Mouse (Mus musculus) B cell, adult 2 months (primary cell): ENCODE data around the gene Alpl.

Source experiments
- DNase-seq, 2 experiments: peaks; one replicate each; pipeline ENCODE4 v3.0.0; 2022

Gene Alpl

GRCm38 (mm10) chr4:137732361-137732760, 63.8 kb downstream of the Alpl start:
- no peak for DNase-seq

DNA sequence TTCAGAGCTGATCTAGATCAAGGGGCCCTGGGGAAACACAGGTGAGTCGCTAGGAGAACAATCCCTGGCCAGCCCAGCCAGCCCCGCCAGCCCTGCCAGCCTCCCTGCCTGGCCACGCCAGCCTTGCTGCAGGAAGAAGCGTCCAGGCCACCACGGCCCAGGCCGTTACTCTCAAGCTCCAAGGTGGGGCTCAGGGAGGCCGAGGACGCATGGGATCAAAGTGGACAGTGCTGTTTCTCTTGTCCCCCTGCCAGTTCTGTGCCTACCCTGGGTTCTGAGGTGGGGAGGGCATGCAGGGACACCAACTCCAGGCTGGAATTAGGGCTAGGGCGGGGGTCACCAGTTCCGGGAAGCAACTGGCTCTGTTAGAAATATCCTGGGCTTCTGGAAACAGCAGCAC, 64.3 kb downstream of the Alpl start:
- no peak for DNase-seq

GRCm38 (mm10) chr4:137730757-137731156, 65.4 kb downstream of the Alpl start:
- DNase-seq: no peak

DNA sequence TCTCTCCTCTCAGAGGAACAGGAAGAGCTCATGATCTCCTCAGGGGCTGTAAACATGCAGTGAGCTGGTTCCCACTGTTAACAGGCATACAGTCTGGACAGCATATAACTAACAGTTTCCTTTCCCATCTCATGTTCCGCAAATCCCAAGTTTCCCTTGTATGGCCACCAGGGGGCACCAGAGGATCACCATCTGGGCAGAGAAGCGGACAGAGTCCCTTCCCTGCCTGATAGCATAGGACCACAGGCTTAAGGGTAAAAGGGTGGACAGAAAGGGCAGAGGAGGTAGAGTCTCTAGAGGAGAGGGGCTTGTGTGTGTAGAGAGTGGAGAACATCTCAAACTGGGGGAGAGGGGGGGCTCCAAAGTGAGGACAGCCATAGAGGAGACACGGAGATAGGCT, 66.0 kb downstream of the Alpl start:
- peak; percentile 92 for DNase-seq

DNA sequence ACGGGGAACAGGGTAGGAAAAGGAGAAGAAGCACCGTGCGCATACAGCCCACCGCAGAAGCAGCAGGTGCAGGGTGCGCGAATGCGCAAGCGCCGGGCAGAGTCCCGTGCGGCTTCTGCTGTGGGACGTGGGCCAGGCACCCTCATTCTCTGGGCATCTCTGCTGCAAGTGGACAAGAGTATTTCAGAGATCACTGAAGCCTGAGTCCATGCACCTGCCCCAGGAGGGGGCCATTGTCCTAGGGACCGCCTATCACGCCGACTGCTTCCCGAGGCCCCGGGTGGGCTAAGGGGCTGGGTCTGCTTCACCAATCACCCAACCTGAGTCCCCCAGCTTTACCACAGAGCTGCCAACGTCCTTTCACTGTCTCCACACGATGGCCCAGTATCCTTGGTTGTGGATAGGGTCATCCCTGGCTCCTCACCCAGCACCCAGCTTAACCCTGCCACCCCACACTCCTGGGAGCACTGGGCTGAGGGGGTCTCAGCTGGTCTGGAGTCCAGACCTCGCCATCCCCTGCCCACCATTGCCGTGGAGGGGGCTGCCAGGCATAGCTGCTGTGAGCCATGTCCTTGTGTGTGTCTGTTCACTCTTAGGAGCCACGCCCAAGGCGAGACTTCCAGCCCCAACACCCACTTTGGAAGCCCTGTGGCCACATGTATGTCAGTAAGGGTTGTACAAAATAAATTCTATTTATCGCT, 66.9 kb downstream of the Alpl start:
- no peak for DNase-seq

DNA sequence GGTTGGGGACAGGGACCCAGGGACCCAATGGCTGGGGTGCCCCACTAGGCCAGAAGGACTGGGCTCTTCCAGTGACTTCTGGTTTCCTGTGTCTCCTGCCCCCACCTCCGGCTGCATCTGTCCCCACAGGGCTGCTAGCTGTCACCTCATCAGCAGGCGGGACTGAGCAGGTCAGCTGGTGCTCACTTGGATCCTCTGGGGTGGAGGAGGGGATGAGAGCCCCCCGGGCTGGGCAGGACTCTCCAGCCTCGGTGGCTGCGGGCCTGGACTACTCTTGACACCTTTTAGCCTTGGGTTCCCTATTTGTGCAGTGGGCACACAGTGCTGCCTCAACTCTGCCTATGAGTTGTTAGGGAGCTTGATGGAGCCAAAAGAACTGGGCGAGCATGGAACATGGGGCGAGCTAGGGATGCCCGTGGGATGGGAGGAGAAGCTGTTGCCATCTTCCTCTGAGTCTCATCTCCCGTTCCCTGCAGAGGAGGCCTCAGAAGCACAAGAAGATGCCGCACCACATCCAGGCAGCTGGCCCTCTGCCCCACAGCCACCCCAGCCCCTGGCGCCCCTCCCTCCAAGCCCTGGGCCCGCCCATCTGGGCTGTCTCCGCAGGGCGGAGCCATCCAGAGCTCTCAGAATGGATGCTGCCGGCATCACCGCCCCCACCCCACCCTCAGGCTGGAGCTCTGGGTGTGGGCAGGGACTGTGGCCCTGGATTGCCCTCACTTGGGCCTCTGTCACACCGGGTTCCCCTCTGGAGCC, 67.6 kb downstream of the Alpl start:
- no peak for DNase-seq

GRCm38 (mm10) chr4:137727506-137728187, 68.5 kb downstream of the Alpl start:
- DNase-seq: no peak

DNA sequence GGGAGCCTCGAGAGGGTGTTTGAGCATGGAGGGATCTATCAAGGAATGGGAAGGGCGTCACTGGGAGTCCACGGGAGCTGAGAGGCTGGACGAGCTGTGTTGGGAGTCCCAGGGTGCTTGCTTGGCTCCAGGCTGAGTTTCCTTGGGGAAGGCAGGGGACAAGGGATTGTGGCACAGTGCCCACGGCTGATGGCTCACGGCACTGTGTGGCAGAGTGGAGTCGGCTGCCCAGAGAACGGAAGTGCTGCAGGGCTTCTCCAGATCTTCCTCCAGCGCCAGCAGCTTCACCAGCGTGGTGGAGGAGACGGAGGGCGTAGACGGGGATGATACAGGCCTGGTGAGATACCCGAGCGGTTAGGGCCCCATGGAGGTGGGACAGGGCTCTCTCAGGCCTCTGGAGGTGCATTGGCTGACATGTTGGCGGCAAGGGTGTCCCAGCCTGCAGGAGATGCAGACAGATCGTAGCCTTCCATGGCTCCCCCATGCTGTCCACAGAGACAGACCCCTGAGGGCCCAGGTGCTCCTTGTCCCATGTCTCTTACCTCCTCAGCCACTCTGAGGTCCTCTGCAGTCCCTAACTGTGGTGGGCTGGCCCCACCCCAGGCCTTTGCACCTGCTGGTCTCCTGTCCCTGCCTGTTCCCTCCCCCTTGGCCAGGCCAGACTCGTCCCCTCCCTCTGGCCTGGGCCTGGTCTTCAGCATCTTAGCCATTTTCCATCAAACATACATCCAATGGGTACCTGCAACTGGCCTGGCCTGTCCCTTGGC, 69.3 kb downstream of the Alpl start:
- no peak for DNase-seq

DNA sequence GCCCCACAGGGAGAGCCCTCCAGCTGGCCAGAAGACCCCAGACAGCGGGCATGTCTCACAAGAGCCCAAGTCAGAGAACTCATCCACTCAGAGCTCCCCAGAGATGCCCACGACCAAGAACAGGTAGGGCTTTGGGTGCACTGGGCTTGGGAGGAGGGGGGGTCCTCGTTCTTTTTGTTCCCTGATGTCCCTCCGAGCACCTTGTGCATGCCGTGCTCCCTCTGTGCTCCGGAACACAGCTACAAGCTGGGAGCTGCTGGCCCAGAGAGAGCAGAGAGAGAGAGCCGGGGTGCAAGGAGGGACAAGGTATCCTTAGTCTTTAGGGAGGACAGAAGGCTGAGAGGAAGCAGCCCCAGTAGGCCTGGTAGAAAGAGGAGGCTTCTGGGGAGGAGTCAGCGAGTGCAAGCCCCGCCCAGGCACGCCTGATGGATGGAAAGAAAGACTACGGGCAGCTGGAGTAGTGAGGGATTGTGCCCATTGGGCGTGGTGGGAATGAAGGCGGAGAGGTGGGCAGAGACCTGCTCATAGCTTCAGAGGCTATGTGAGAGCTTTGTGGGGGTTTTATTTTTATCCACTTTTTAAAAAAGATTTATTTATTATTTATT, 70.5 kb downstream of the Alpl start:
- DNase-seq: no peak

DNA sequence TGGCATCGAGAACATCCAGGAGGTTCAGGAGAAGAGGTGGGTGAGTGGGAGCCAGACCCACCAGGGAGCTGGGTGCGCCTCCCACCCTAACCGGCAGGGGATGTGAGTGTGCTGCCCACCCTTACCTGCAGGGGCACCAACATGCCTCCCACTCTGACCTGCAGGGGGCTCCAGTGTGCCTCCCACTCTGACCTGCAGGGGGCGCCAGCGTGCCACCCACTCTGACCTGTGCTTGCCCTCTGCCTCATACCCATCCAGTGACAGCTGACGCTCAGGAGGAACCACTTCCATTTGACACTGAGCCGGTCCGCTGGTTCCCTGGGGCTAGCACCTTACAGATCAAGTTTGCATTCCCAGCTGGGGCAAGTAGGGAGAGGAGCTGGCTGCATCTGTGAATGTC, 71.4 kb downstream of the Alpl start:
- peak; percentile 95 for DNase-seq

- DNase-seq: peak; percentile 64 to 67
Measured at GRCm38 (mm10) chr4:137724212-137724611, 72.0 kb downstream of the Alpl start.

- DNase-seq: no peak
Measured at GRCm38 (mm10) chr4:137723527-137723926, 72.7 kb downstream of the Alpl start.

DNA sequence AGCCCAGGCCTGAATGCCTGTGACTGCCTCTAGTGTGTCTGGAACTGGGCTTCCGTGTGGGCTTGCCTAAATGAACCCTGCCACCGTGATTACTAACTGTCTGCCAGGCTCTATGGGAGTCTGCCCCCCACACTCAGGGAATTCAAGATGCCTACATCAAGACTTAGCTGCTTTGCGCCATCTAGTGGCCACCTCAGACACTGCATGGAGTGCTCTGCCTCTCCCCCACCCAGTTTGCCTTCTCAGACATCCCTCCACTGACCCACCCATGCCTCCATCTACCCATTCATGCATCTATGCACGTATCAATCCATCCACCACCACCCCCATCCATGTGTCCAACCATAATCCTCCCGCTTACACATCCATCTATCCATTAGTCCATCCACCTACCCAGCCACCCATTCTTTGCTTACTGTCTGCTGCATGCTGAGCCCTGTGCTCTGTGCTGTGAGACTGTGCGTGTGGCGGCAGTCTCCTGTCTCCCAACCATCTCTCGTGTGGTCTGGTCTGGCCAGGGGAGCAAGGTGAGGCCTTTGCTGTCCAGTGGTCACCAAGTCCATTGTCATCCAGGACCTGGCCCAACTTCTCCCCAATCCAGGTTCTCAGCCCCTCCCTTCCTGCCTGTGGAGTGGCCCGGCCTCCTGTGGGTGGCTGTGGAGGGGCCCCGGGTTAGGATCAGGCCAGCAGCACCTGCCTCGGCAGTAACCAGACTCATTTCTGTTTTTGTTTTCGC, 73.3 kb downstream of the Alpl start:
- DNase-seq: peak; percentile 82

GRCm38 (mm10) chr4:137722230-137722629, 74.0 kb downstream of the Alpl start:
- DNase-seq: no peak

DNA sequence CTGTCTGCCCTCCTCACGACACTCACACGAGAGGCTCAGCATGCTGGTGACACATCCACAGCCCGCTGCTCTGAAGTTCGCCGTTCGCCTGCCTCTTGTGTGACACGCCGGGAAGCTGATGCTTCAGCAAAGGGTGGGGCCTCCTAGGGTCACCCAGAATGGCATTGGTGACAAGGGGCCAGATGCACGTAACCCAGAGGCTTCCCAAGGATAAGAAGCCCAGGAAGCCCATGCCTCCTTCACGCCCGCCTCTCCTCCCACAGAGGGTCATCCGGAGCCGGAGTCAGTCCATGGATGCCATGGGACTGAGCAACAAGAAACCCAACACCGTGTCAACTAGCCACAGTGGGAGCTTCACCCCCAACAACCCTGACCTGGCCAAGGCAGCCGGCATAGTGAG, 74.6 kb downstream of the Alpl start:
- no peak for DNase-seq

GRCm38 (mm10) chr4:137719378-137720077, 76.7 kb downstream of the Alpl start:
- peak in 1 of 2 experiments; percentile 27 for DNase-seq

DNA sequence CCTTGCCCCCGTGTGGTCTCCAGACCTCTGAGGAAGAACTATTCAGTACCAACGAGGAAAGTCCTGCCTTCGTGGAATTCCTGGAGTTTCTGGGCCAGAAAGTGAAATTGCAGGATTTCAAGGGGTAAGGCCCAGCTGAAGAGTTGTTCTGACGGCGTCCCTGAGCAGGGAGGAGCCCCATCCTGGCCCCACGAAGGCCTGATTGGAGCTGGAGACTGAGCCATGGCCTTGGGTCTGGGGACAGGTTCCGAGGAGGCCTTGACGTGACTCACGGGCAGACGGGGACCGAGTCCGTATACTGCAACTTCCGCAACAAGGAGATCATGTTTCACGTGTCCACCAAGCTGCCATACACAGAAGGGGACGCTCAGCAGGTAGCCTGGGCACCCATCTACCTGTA, 78.5 kb downstream of the Alpl start:
- no peak for DNase-seq

DNA sequence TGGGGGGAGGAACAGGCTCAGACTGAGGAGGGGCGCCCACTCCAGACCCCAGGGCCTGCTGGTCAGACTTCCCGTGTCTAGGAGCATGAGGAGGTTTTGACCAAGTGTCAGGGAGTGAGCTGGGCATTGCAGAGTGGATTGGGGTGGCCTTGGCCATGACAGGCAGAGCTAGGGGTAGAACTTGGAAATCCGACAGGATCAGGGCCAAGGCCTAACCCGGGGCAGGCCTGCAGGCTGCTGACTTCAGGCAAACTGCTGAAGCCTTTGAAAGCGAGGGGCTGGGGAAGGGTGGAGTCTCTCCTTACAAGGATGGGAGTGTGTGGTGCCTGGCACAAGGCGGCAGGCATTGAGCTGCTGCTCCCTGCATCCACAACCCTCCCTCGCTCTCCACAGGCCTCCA, 79.2 kb downstream of the Alpl start:
- DNase-seq: no peak

DNA sequence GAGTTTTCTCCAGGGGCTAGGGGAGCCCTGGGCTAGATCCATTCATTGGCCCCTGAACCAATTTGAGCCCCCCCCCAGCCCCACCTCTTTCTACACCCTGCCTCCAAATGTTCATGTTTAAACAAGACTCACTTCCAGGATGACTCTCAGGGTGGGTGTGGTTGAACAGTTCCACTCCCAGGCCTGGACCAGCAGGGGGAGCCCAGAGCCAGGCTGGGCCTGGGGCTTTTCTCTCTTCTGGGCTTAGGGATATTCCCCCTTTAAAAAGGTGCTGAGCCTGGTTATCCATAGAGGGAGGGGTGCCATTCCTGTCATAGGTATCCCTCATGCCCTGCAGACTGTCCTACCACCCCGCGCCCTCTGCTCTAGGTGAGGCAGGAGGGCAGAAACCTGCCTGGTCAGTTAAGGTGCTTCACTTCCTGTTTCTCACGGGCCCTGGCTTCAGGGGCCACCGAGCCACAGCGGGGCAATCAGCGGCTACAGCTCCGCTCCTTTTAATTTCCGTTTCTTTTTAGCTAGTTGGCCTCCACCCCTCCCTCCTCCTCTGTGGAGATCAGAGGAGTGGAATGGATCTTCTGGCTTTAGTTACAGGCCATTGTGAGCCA, 82.1 kb downstream of the Alpl start:
- DNase-seq: peak; percentile 47 to 49

- no peak for DNase-seq
Measured at GRCm38 (mm10) chr4:137712963-137713362, 83.2 kb downstream of the Alpl start.
